Mouse (Mus musculus): ENCODE data around the gene Sqstm1. TPM values are rescaled to one million over a fixed set of nuclear protein-coding genes. Genes with fewer than 3 reads are reported as not detected.

Gene Sqstm1
- total and polyA plus RNA-seq, 3 experiments: 187 to 223 TPM; not detected in 1

DNA sequence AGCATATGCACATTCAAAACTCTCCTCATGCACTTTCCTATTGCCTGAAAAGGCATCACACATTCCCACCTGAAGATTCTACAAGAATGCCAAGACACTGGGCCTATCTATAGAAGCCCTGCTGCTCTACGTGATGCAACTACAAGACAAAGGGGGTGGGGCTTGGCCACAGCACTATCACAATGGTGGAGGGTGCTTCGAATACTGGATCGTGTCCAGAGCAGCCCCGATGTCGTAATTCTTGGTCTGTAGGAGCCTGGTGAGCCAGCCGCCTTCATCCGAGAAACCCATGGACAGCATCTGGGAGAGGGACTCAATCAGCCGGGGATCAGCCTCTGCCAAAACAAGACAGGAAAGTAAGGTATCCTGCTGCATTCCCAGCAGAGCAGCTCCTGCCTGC is 10.0 kb downstream of the Sqstm1 start:
- no peak for TF ChIP-seq RAD21 (IDR thresholded peaks at IDR 0.05; ENCODE audit: low read depth, low read length)
- TF ChIP-seq TCF12 (IDR thresholded peaks at IDR 0.05; ENCODE audit: low read depth, low read length): peak; percentile 20; the same call in 1 of the 2 replicates
- Histone ChIP-seq H3K79me2 (ENCODE audit: control insufficient read depth, insufficient read depth, low read length, poor library complexity) (no peaks in the 10 kb centered on the region), H3K4me1 (ENCODE audit: control insufficient read depth in 1 of 2, insufficient read depth in 2 of 2, low read length in 2 of 2) (no peaks in the 10 kb centered on the region; a peak in 1 of 4 replicates), H3K9me3 (replicated peaks; ENCODE audit: insufficient read depth, low read length) (no peaks in the 10 kb centered on the region), H3K36me3 (ENCODE audit: control insufficient read depth in 1 of 2, insufficient read depth in 2 of 2, low read length in 2 of 2) (peaks cover 0 to 40% of the 10 kb centered on the region in 2 experiments; a peak in 3 of 4 replicates), H3K9ac (ENCODE audit: control insufficient read depth, low read depth, low read length, poor library complexity, severe bottlenecking) (no peak overlapping the region), H3K27me3 (ENCODE audit: control insufficient read depth in 1 of 2, insufficient read depth in 2 of 2, low read length in 2 of 2) (no peaks in the 10 kb centered on the region), H3K27ac (ENCODE audit: control insufficient read depth, low read depth, low read length) (no peak overlapping the region), H3K4me3 (ENCODE audit: control insufficient read depth in 1 of 2, insufficient read depth in 1 of 2, low read depth in 2 of 2, low read length in 2 of 2) (no peak overlapping the region)
- peak; percentile 45 for DNase-seq (ENCODE audit: low read depth, low spot score)

DNA sequence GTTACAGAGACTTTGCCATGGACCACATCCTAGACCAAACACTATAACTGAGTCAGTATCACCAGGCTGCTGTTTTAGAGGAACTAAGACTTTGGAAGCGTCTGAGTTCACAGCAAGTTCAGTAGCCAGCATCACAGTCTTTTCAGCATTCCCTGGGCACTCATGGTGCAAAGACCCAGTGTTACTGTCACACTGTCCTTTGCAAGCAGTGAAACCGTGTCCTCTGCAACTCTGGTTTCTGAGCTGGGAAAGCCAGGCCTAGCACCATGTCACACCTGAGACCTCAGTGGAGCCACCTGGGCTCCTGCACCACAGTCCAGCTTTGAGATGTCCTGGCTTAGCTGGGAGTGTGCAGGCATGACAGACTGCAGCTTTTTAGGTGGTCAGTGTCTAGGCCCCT is 11.7 kb downstream of the Sqstm1 start:
- Histone ChIP-seq H3K9ac (ENCODE audit: control insufficient read depth, low read depth, low read length, poor library complexity, severe bottlenecking) (no peak overlapping the region), H3K27ac (ENCODE audit: control insufficient read depth, low read depth, low read length) (no peak overlapping the region), H3K79me2 (ENCODE audit: control insufficient read depth, insufficient read depth, low read length, poor library complexity) (no peaks in the 10 kb centered on the region), H3K4me1 (ENCODE audit: control insufficient read depth in 1 of 2, insufficient read depth in 2 of 2, low read length in 2 of 2) (no peaks in the 10 kb centered on the region; a peak in 1 of 4 replicates), H3K36me3 (ENCODE audit: control insufficient read depth in 1 of 2, insufficient read depth in 2 of 2, low read length in 2 of 2) (peaks cover 0 to 28% of the 10 kb centered on the region in 2 experiments; a peak in 3 of 4 replicates), H3K27me3 (ENCODE audit: control insufficient read depth in 1 of 2, insufficient read depth in 2 of 2, low read length in 2 of 2) (no peaks in the 10 kb centered on the region), H3K9me3 (replicated peaks; ENCODE audit: insufficient read depth, low read length) (no peaks in the 10 kb centered on the region), H3K4me3 (ENCODE audit: control insufficient read depth in 1 of 2, insufficient read depth in 1 of 2, low read depth in 2 of 2, low read length in 2 of 2) (no peak overlapping the region)
- no peak for DNase-seq (ENCODE audit: low read depth, low spot score)
- TF ChIP-seq USF1 (IDR thresholded peaks at IDR 0.05; ENCODE audit: low read depth, low read length) (no peak), ETS1 (IDR thresholded peaks at IDR 0.05; ENCODE audit: low read depth, low read length) (no peak), MEF2A (IDR thresholded peaks at IDR 0.05; ENCODE audit: extremely low read depth, insufficient replicate concordance, low read depth, low read length, poor library complexity, severe bottlenecking) (no peak), SMC3 (IDR thresholded peaks at IDR 0.05; ENCODE audit: low read depth, low read length) (no peak), GATA1 (IDR thresholded peaks at IDR 0.05; ENCODE audit: low read depth, low read length) (no peak), BHLHE40 (IDR thresholded peaks at IDR 0.05; ENCODE audit: borderline replicate concordance, low read depth, low read length) (no peak), TBP (IDR thresholded peaks at IDR 0.05; ENCODE audit: low read depth, low read length) (no peak), NELFE (IDR thresholded peaks at IDR 0.05; ENCODE audit: low read depth, low read length) (no peak), SIN3A (IDR thresholded peaks at IDR 0.05; ENCODE audit: low read length) (no peak), MAFK (IDR thresholded peaks at IDR 0.05; ENCODE audit: borderline replicate concordance, low read depth, low read length) (no peak), POLR2AphosphoS5 (IDR thresholded peaks at IDR 0.05; ENCODE audit: borderline replicate concordance, low read depth, low read length) (no peak), ZC3H11A (IDR thresholded peaks at IDR 0.05; ENCODE audit: low read depth, low read length) (no peak), NRF1 (IDR thresholded peaks at IDR 0.05; ENCODE audit: insufficient read depth, low read depth, low read length, poor library complexity, severe bottlenecking) (no peak), POLR2A (IDR thresholded peaks at IDR 0.05; ENCODE audit: control insufficient read depth in 1 of 2, insufficient read depth in 1 of 2, low read depth in 1 of 2, low read length in 2 of 2, poor library complexity in 1 of 2) (no peak), JUND (IDR thresholded peaks at IDR 0.05; ENCODE audit: low read depth, low read length) (no peak), CHD2 (IDR thresholded peaks at IDR 0.05; ENCODE audit: low read length) (no peak)

All from MEL (cell line).